Mouse (Mus musculus): Measurements from ENCODE around the gene Gm30191.
"Not testable (repeated sequence)": the region's sequence is repeated elsewhere in the genome, so short reads cannot be mapped to it uniquely, and the experiment has no call there.

Gm30191 gene

DNA sequence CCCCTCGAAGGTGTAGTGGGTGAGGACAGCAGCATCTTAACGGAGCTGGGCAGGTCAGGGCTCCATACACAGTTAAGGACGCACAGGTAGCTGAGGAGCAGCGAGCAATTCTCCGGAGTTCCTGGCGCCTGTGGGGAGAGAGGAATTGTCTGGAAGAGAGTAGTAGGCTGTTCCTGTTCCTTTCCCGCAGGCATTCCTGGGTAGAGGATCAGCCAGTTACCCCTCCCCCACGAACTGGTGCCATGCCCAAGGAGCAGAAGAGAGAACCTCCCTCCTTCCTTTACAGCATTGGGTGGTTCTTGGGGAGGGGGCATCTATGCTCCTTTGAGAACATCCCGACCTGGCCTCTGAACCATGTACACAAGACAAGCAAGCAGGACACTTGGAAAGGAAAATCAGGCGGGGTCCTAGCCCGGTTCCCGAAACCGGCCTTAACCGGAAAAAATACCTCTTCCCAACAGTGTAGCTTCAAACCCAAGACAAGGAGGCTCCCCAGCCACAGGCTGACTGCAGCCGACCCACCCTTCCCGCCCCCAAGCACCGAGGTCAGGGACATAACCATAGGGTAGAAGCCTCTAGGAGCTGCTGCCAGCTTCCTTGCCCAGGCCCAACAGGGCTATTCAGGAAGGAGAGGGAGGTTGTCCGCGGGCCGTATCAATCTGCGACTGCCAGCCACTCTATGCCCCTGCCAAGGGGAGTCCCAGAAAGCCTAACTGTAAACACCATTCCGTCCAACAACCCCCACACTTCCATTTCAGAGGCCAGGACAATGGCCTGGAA lies 5.6 kb downstream of the Gm30191 start:
- DNase-seq (ENCODE audit: low read depth, low spot score) = no peak

GRCm38 (mm10) chr4:134252911-134253721 lies 6.4 kb downstream of the Gm30191 start:
- no peak for DNase-seq (ENCODE audit: low read depth, low spot score)

DNA sequence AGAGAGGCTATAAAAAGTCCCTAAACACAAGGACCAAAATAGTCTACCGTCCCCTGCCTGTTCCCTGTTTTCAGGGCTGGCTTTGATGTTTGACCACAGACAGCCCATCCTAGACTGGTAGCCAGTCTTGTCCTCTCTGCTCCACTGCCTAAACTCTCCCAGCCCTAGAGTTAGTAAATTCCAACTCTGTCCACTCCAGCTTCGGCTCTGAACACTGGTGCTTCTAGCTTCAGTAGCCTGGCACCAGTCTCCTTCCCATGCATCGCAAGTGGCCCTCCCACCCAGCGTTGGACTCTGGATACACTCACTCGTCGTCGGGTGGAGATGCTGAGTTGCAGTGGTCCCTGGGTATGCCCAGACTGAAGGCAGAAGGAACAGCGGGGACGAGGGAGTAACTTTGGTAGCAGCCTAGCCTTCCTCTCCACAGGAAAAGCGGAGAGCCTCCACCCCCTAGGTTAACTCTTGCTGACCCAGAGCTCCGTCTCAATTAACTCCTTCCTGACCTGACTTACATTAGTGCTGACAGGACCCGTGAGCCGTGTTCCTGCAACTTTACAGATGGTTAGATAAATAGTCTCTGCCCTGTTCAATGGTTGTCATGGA lies 7.1 kb downstream of the Gm30191 start, which contains the start of gene Grrp1:
Grrp1 (minus strand) TSS at position 385 of the 603 bp plus-strand sequence.
- no peak for DNase-seq (ENCODE audit: low read depth, low spot score)

GRCm38 (mm10) chr4:134254835-134255234 lies 8.1 kb downstream of the Gm30191 start:
- no peak for DNase-seq (ENCODE audit: low read depth, low spot score)

DNA sequence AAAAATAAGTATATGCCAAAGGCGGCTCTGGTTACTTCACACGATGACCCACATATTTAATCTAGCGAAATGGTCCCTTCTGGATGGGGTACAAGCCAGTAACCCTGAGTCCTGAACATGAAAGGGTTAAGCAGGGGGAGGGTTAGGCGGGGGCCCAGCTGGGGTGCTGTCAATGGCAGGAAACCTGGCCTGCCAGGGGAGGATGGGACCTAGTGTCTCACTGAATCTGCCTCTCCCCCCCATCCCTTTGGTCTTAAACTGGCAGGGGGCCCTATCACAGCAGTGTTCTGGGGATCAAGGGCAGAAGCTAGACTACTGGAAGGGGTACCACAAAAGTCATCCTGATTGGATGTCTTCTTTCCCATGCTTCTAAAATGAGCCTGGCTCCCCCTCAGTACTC lies 9.1 kb downstream of the Gm30191 start:
- DNase-seq (ENCODE audit: low read depth, low spot score) = no peak

DNA sequence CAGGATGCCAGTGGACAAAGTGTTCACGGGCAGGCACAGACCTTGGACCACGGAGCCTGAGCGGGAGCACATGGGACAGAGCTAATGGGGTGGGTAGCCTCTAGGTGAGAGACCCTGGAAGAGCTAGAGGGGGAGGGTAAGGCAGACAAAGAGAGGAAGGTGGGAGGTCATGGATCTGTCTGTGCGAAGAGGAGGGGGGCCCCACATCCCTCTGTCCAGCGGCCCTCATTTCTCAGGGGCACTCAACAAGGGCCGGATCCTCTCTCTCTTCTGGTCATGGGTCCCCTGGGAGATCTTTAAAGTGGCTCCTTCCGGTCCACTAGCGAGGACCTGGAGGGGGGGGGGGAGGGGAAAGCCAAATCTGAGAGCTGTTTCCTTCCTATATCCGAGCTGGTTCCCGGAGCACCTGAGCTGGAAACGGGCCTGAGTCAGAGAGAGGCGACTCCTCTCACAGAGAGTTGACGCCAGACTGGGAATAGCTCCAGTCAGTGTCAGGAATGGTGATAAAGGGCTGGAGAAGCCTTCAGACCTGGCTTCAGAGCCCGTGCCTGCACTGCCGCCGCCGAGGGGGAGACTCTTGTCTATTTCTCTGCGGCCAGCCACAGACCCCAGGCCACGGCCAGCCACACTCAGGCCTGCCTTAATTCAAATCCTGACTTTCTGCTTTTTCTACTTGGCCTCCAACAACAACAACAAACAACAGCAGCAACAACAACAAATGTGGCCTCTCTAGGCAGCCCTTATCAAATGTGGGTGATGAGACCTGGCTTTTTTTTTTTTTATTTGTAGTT lies 9.9 kb downstream of the Gm30191 start:
- no peak for DNase-seq (ENCODE audit: low read depth, low spot score)

DNA sequence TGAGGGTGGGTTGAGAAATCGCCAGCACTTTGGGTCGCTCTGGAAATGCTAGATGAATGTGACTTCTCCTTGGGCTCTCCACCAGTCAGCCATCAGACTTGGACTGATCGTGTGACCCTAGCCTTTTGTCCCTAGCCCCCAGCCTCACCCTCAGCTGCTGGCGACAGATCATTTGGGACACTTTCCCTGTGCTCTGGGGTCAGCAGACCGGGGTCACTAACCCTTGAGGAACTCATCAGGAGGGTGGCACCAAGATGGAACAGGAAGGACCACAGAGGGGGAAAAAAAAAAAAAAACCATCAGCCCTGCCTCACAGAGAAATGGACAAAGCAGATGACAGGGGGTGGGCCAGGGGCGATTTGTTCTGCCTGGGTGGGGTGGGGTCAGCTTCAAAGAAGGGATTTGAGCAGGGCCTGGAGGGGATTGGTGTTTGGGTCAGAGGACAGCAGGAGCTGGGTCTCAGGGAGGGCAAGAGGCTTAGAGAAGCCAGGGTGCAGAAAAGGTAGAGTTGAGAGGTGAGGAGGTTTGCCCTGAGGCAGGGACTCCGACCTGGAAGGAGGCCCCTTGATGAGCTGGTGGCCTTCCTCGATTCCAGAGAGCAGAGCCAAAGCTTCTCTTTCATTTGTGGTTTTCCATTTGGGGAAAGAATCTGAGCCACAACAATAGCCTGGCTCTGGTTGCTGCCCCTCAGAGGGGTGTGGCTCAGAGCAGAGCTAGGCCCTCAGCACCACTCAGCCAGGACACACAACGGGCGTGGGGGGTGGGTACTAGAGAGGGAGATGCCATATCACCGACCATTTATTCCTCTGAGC lies 10.7 kb downstream of the Gm30191 start:
- DNase-seq (ENCODE audit: low read depth, low spot score) = no peak

DNA sequence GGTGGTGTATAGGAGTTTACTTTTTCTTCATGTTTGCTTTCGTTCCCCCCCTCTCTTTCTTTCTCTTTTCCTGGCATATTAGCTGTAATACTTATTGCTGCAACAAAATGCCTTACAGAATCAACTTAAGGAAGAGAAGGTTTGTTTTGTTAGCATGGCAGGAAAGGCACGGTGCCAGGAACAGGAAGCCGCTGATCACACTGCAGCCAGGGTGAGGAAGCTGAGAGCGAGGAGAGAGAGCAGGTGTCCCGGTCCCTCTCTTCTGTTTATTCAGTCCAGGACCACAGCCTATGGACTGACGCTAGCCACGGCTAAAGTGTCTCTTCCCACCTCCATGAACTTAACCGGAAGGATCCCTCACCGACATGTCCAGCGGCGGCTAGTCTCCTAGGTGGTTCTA lies 11.6 kb downstream of the Gm30191 start:
- DNase-seq (ENCODE audit: low read depth, low spot score) = no peak

GRCm38 (mm10) chr4:134263191-134263590 lies 16.5 kb downstream of the Gm30191 start:
- DNase-seq (ENCODE audit: low read depth, low spot score) = no peak

- DNase-seq (ENCODE audit: low read depth, low spot score) = no peak
These were observed 19.3 kb downstream of the Gm30191 start for GRCm38 (mm10) chr4:134265860-134266585.

GRCm38 (mm10) chr4:134268102-134268655 lies 21.4 kb downstream of the Gm30191 start:
- DNase-seq (ENCODE audit: low read depth, low spot score) = no peak

- not testable (repeated sequence) for DNase-seq (ENCODE audit: low read depth, low spot score)
These were observed 22.9 kb downstream of the Gm30191 start for GRCm38 (mm10) chr4:134269622-134270021.

- DNase-seq (ENCODE audit: low read depth, low spot score) = no peak
These were observed 25.2 kb downstream of the Gm30191 start for GRCm38 (mm10) chr4:134271979-134272378.

DNA sequence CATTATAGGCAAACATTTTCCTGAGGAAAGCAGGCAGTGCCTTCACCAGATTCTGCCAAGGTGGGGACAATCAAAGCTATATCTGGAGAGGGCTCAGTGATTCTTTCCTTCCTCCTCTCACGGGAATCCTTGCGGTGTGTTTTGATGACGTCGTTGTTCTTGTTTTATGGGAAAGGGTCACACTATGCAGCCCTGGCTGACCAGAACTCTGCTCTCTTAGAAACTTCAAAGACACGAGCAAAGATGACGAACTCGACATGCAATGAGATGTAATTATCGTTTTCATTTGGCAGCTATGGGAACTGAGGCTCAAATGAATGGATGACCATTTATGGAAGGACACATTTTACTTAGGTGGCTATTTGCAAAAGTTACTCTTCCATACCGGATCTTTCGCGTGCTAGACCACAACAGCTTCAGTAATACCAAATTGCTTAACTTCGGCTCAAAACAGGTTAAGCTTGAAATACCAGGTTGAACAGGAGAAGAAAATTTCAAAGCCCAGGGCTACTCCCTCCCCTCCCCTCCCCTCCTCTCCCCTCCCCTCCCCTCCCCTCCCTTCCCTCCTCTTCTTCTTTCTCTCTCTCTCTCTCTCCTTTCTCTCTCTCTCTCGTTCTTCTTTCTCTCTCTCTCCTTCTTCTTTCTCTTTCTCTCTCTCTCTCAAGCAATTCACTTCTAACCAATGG lies 26.1 kb downstream of the Gm30191 start:
- no peak for DNase-seq (ENCODE audit: low read depth, low spot score)

DNA sequence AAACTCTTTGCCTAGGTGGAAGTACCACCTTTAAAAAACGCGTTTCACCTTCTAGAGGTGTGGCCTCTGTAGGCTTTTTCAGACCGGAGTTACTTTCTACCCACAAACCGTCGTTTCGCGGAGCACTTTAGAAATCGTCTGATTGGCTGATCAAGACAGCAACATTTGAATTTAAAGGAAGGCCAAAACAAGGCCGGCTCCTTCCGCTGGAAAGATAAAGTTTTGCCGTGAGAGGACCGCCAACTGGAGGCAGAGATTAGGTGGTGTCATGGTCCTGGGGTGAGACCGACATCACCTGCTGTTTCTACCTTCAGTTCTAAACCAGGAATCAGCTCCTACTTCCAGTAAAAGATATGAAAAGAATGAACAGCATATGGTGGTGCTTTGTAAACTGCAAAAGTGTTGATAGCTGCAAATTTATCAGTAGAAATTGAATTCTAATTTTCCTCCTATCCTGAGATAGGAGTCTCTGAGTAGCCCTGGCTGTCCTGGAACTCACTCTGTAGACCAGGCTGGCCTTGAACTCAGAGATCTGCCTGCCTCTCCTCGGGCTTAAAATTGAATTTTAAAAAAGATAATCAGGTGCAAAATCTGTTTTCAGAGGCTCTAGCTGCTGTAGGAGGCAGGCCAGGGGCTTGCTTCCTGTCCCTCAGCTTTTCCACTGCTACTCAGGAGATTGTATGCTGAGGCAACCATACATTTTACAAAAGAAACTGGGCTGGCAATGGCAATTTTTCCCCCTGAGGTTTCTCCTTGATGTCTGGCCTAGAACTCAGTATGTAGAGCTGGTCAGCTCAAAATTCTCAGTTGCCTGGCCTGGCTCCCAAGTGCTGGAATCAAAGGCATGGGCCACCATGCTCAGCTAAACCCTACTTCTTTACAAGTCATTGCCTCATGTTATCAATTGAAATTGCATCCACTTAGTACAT lies 26.9 kb downstream of the Gm30191 start:
- no peak for DNase-seq (ENCODE audit: low read depth, low spot score)

- DNase-seq (ENCODE audit: low read depth, low spot score) = no peak
These were observed 38.2 kb downstream of the Gm30191 start for GRCm38 (mm10) chr4:134284942-134285341.

GRCm38 (mm10) chr4:134286226-134287167 lies 39.8 kb downstream of the Gm30191 start:
- no peak for DNase-seq (ENCODE audit: low read depth, low spot score)
